Mouse (Mus musculus): ENCODE results near the gene Ifi44. TPM values are rescaled to one million over a fixed set of nuclear protein-coding genes. Genes with fewer than 3 reads are reported as not detected.
A peak's percentile ranks its signal among the peaks of the same experiment; 100 is the strongest.

The Ifi44 gene
- 0.04 and 0.11 TPM in 2 replicates for polyA plus RNA-seq (2012; rRNA removed)
- polyA plus RNA-seq (2014; fragmentation: Nextera tagmentation; extraction: Ambion mirVana): 0.09 and 0.18 TPM in 2 replicates

DNA sequence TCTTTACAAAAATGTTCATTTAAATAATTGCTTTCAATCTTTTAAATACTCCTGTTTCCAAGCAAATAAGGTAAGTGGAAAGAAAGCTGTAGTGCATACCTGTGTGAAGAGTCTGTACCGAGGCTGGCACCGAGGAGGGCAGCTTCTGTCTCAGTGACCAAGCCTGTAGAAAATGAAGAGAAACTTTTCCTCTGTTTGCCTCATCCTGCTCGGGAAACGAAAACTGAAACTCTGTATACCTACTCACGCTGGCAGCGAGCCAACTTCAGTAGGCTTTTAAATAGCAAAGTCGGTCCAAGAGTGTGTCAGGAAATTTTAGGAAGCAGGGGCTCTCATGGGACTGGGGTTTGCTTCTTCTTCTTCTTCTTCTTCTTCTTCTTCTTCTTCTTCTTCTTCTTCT lies at the start of gene Ifi44:
Ifi44 (minus strand) TSS at position 224 of the 400 bp plus-strand sequence.
- Histone ChIP-seq H3K9me3 (ENCODE audit: control insufficient read depth, low read length) (no peaks in the 10 kb centered on the region), H3K9ac (replicated peaks) (no peak within 1 kb of the TSS), H3K4me3 (ENCODE audit: insufficient read depth in 1 of 2, low read depth in 2 of 2, low read length in 2 of 2) (no peak within 1 kb of the TSS), H3K27ac (no peak within 1 kb of the TSS), H3K27me3 (ENCODE audit: control insufficient read depth, insufficient read depth, low read length) (no peaks in the 10 kb centered on the region), H3K4me1 (replicated peaks; ENCODE audit: control insufficient read depth in 2 of 2, insufficient read depth in 2 of 2, low read length in 1 of 2) (no peaks in the 10 kb centered on the region), H3K36me3 (replicated peaks; ENCODE audit: control insufficient read depth, insufficient read depth, low read depth) (no peaks in the 10 kb centered on the region), H3K4me2 (ENCODE audit: low read depth) (no peak within 1 kb of the TSS)
- TF ChIP-seq EP300 (IDR thresholded peaks at IDR 0.05; ENCODE audit: low read depth): no peak
- no peak for TF ChIP-seq CTCF (IDR thresholded peaks at IDR 0.05; ENCODE audit: low read depth)
- ATAC-seq (ENCODE audit: insufficient read depth): no peak
- no peak for DNase-seq (ENCODE audit: low read depth in 3 of 3, low spot score in 3 of 3)
- WGBS (ENCODE audit: insufficient replicate concordance): 66% methylated on average over 7 of the region's 7 CpGs

DNA sequence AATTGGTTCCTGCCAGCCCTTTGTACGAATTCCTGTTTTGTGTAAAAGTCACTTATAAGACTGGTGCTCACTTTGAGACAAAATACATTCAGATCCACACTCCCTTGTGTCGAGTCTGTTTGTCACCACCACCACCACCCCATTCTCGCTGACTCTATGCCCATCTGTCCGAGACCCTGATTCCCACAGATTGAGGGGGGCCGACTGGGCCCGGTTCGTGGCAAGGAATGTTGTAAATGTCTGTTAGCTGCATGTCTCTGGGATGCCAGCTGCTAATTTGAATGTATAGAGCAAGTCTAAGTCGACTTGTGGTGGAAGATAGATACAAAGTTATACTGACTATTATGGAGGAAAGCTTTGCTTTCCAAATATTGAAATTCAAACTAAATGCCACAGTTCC lies 38.9 kb upstream of the Ifi44 start:
- DNase-seq (ENCODE audit: low read depth in 3 of 3, low spot score in 3 of 3): no peak
- H3K9ac ChIP-seq (replicated peaks): no peak overlapping the region
- no peaks in the 10 kb centered on the region for H3K9me3 ChIP-seq (ENCODE audit: control insufficient read depth, low read length)
- no peaks in the 10 kb centered on the region for H3K27me3 ChIP-seq (ENCODE audit: control insufficient read depth, insufficient read depth, low read length)
- TF ChIP-seq CTCF (IDR thresholded peaks at IDR 0.05; ENCODE audit: low read depth) (no peak), EP300 (IDR thresholded peaks at IDR 0.05; ENCODE audit: low read depth) (no peak)
- no peak overlapping the region for H3K4me2 ChIP-seq (ENCODE audit: low read depth)
- no peak overlapping the region for H3K4me3 ChIP-seq (ENCODE audit: insufficient read depth in 1 of 2, low read depth in 2 of 2, low read length in 2 of 2)
- no peaks in the 10 kb centered on the region for H3K36me3 ChIP-seq (replicated peaks; ENCODE audit: control insufficient read depth, insufficient read depth, low read depth)
- H3K27ac ChIP-seq: no peak overlapping the region
- H3K4me1 ChIP-seq (replicated peaks; ENCODE audit: control insufficient read depth in 2 of 2, insufficient read depth in 2 of 2, low read length in 1 of 2): no peaks in the 10 kb centered on the region
- ATAC-seq (ENCODE audit: insufficient read depth): no peak
- whole genome bisulfite sequencing (ENCODE audit: insufficient replicate concordance): 55% methylated on average over 8 of the region's 8 CpGs

DNA sequence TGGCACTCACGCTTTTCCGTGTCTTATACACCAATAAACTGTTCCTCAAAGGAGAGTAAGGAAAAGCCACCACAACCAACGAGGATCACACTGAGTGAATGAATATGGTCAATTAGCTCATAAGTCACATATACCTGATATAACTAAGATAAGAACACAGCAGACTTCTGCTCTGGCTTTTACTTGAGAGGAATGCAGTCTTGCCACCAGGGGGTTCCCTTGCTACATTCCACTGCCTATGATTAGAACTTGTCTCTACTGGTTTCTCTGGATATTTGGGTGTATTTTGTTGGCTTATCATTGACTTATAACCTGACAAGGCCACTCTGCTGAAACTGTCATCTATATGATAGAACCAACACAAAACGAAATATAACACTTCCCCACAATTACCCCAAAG lies 25.3 kb upstream of the Ifi44 start:
- DNase-seq (ENCODE audit: low read depth in 3 of 3, low spot score in 3 of 3): no peak
- Histone ChIP-seq H3K4me2 (ENCODE audit: low read depth) (no peak overlapping the region), H3K4me1 (replicated peaks; ENCODE audit: control insufficient read depth in 2 of 2, insufficient read depth in 2 of 2, low read length in 1 of 2) (no peaks in the 10 kb centered on the region), H3K36me3 (replicated peaks; ENCODE audit: control insufficient read depth, insufficient read depth, low read depth) (no peaks in the 10 kb centered on the region), H3K27me3 (ENCODE audit: control insufficient read depth, insufficient read depth, low read length) (no peaks in the 10 kb centered on the region), H3K9me3 (ENCODE audit: control insufficient read depth, low read length) (no peaks in the 10 kb centered on the region), H3K9ac (replicated peaks) (no peak overlapping the region), H3K4me3 (ENCODE audit: insufficient read depth in 1 of 2, low read depth in 2 of 2, low read length in 2 of 2) (no peak overlapping the region), H3K27ac (no peak overlapping the region)
- no peak for ATAC-seq (ENCODE audit: insufficient read depth)
- no peak for TF ChIP-seq EP300 (IDR thresholded peaks at IDR 0.05; ENCODE audit: low read depth)
- peak; percentile 24; the same call in 1 of the 2 replicates for TF ChIP-seq CTCF (IDR thresholded peaks at IDR 0.05; ENCODE audit: low read depth)
- 43% methylated on average over 4 of the region's 4 CpGs for WGBS (ENCODE audit: insufficient replicate concordance)

DNA sequence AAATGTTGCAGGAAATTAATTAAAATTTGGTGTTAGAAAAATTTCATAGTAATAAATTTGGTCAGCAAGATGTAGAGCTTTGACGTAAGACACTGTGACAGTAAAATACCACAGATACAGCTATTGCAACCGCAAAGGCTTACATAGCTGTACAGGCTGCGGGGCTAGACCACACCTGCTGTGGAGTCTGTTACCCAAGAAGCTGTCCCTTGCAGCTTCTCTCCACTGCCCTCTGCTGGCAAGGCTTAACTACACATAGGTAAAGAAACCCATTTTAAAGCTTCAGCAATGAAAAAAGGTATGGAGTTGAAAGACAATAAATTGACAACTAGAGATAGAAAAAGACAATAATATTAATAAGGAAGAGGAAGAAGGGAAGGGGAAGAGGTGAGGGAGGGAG lies 21.3 kb upstream of the Ifi44 start:
- no peak overlapping the region for H3K27ac ChIP-seq
- no peaks in the 10 kb centered on the region for H3K9me3 ChIP-seq (ENCODE audit: control insufficient read depth, low read length)

DNA sequence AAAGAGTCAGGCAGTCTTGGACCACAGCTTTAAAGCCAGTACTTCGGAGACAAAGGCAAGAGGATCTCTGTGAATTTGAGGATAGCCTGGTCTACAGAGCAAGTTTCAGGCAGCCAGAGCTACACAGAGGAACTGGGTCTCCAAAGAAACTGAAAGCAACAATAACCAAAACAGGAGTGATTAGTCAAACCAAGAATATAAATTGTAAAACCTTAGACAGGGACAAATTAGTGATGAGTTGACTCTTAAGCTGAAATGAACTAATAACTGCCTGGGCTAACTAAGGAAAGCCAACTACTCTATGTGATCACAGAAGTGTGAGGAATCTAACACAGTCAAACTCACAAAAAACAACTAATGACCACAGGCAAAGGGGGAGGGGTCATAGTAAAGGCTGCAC lies 1.2 kb downstream of the Ifi44 start:
- ATAC-seq (ENCODE audit: insufficient read depth): no peak
- Histone ChIP-seq H3K9me3 (ENCODE audit: control insufficient read depth, low read length) (no peaks in the 10 kb centered on the region), H3K4me2 (ENCODE audit: low read depth) (no peak overlapping the region), H3K36me3 (replicated peaks; ENCODE audit: control insufficient read depth, insufficient read depth, low read depth) (no peaks in the 10 kb centered on the region), H3K27me3 (ENCODE audit: control insufficient read depth, insufficient read depth, low read length) (no peaks in the 10 kb centered on the region), H3K9ac (replicated peaks) (no peak overlapping the region), H3K4me3 (ENCODE audit: insufficient read depth in 1 of 2, low read depth in 2 of 2, low read length in 2 of 2) (no peak overlapping the region), H3K27ac (no peak overlapping the region), H3K4me1 (replicated peaks; ENCODE audit: control insufficient read depth in 2 of 2, insufficient read depth in 2 of 2, low read length in 1 of 2) (no peaks in the 10 kb centered on the region)
- TF ChIP-seq EP300 (IDR thresholded peaks at IDR 0.05; ENCODE audit: low read depth) (no peak), CTCF (IDR thresholded peaks at IDR 0.05; ENCODE audit: low read depth) (no peak)
- no peak for DNase-seq (ENCODE audit: low read depth in 3 of 3, low spot score in 3 of 3)
- 56% methylated on average over 1 of the region's 1 CpGs for WGBS (ENCODE audit: insufficient replicate concordance)

More for the DNA sequence above, 21.3 kb upstream of the Ifi44 start:
- 41% methylated on average over 3 of the region's 3 CpGs for WGBS (ENCODE audit: insufficient replicate concordance)
- Histone ChIP-seq H3K36me3 (replicated peaks; ENCODE audit: control insufficient read depth, insufficient read depth, low read depth) (no peaks in the 10 kb centered on the region), H3K4me3 (ENCODE audit: insufficient read depth in 1 of 2, low read depth in 2 of 2, low read length in 2 of 2) (no peak overlapping the region), H3K9ac (replicated peaks) (no peak overlapping the region), H3K4me2 (ENCODE audit: low read depth) (no peak overlapping the region), H3K4me1 (replicated peaks; ENCODE audit: control insufficient read depth in 2 of 2, insufficient read depth in 2 of 2, low read length in 1 of 2) (no peaks in the 10 kb centered on the region), H3K27me3 (ENCODE audit: control insufficient read depth, insufficient read depth, low read length) (no peaks in the 10 kb centered on the region)
- ATAC-seq (ENCODE audit: insufficient read depth) (no peak), DNase-seq (ENCODE audit: low read depth in 3 of 3, low spot score in 3 of 3) (peak in 1 of 3 experiments; percentile 3)
- TF ChIP-seq EP300 (IDR thresholded peaks at IDR 0.05; ENCODE audit: low read depth) (no peak), CTCF (IDR thresholded peaks at IDR 0.05; ENCODE audit: low read depth) (peak; percentile 61)

All from liver, embryonic 14.5 days (tissue).